Mouse (Mus musculus) ES-Bruce4 (cell line): ENCODE measurements around the gene Frmd4a.

Experiments
- CTCF ChIP-seq: IDR thresholded peaks from one replicate; pipeline ENCODE4 v1.8.1; 2011; ENCODE audit warnings: low read depth, low read length
- EP300 ChIP-seq: IDR thresholded peaks from 2 replicates; pipeline ENCODE4 v1.6.1; 2011; ENCODE audit warnings: low read depth, low read length; ENCODE audit not compliant: insufficient read depth

GRCm38 (mm10) chr2:4335881-4336280 is 318.4 kb downstream of the Frmd4a start:
- TF ChIP-seq EP300, result no peak
- no peak for TF ChIP-seq CTCF
